Mouse (Mus musculus) retina, embryonic 14.5 days (tissue): ENCODE results near the gene Foxc2.
"Not testable (repeated sequence)": the region's sequence is repeated elsewhere in the genome, so short reads cannot be mapped to it uniquely, and the experiment has no call there.

ENCODE experiments used
- DNase-seq: peaks from one replicate; pipeline ENCODE4 v3.0.0-alpha.2; 2015; ENCODE audit warnings: low spot score

The Foxc2 gene

GRCm38 (mm10) chr8:121119635-121120455, 3.9 kb downstream of the Foxc2 start:
- no peak for DNase-seq

GRCm38 (mm10) chr8:121120456-121121419, 4.8 kb downstream of the Foxc2 start:
- DNase-seq = no peak

- no peak for DNase-seq
These were observed 5.7 kb downstream of the Foxc2 start for GRCm38 (mm10) chr8:121121704-121122103.

GRCm38 (mm10) chr8:121122368-121122767, 6.4 kb downstream of the Foxc2 start:
- no peak for DNase-seq

GRCm38 (mm10) chr8:121123113-121123512, 7.1 kb downstream of the Foxc2 start:
- DNase-seq = no peak

- no peak for DNase-seq
These were observed 8.7 kb downstream of the Foxc2 start for GRCm38 (mm10) chr8:121124547-121125239.

GRCm38 (mm10) chr8:121125311-121125876, 9.4 kb downstream of the Foxc2 start:
- peak; percentile 80 for DNase-seq

GRCm38 (mm10) chr8:121126191-121126590, 10.2 kb downstream of the Foxc2 start:
- no peak for DNase-seq

GRCm38 (mm10) chr8:121126694-121127093, 10.7 kb downstream of the Foxc2 start:
- no peak for DNase-seq

GRCm38 (mm10) chr8:121127291-121127701, 11.3 kb downstream of the Foxc2 start:
- DNase-seq = no peak

GRCm38 (mm10) chr8:121127756-121128375, 11.9 kb downstream of the Foxc2 start, which contains the start of gene Foxl1:
TSS of gene Foxl1 (plus strand) at chr8:121127940.
- DNase-seq = no peak

GRCm38 (mm10) chr8:121128531-121129264, 12.7 kb downstream of the Foxc2 start:
- DNase-seq = no peak

GRCm38 (mm10) chr8:121129265-121129940, 13.4 kb downstream of the Foxc2 start:
- DNase-seq = no peak

GRCm38 (mm10) chr8:121130522-121130921, 14.6 kb downstream of the Foxc2 start:
- peak; percentile 71 for DNase-seq

GRCm38 (mm10) chr8:121132961-121133513, 17.1 kb downstream of the Foxc2 start:
- no peak for DNase-seq

GRCm38 (mm10) chr8:121134102-121134501, 18.1 kb downstream of the Foxc2 start:
- DNase-seq = no peak

- DNase-seq = no peak
These were observed 18.5 kb downstream of the Foxc2 start for GRCm38 (mm10) chr8:121134512-121134911.

- DNase-seq = no peak
These were observed 20.9 kb downstream of the Foxc2 start for GRCm38 (mm10) chr8:121136856-121137255.

GRCm38 (mm10) chr8:121145457-121146134, 29.6 kb downstream of the Foxc2 start:
- not testable (repeated sequence) for DNase-seq
